Mouse (Mus musculus) lung, embryonic 14.5 days (tissue): Measurements from ENCODE around the gene B4galnt3. TPM values are rescaled to one million over a fixed set of nuclear protein-coding genes. Genes with fewer than 3 reads are reported as not detected.

Experiments
- ATAC-seq: fragments of 200-750 bp; cut with Nextera tagmentation; 2 replicates; pipeline ENCODE4 v1.8.0; 2017; ENCODE audit warnings: mild to moderate bottlenecking, moderate TSS enrichment, moderate library complexity; ENCODE audit not compliant: insufficient read depth
- DNase-seq: peaks from one replicate; pipeline ENCODE4 v3.0.0-alpha.2; 2015
- H3K27ac ChIP-seq: fragments of 300-500 bp; sonication (generic); 2 replicates; pipeline ENCODE4 v1.5.1; 2014; ENCODE audit warnings: low read depth, mild to moderate bottlenecking, moderate library complexity
- H3K27me3 ChIP-seq: fragments of 300-500 bp; sonication (generic); 2 replicates; pipeline ENCODE4 v1.6.1; 2014; ENCODE audit warnings: low read length, control low read depth; ENCODE audit not compliant: insufficient read depth
- H3K36me3 ChIP-seq: fragments of 300-500 bp; sonication (generic); 2 replicates; pipeline ENCODE4 v1.6.1; 2014; ENCODE audit warnings: control low read depth; ENCODE audit not compliant: insufficient read depth
- H3K4me1 ChIP-seq: fragments of 300-500 bp; sonication (generic); 2 replicates; pipeline ENCODE4 v1.6.1; 2014; ENCODE audit warnings: antibody characterized with exemption, control low read depth; ENCODE audit not compliant: insufficient read depth
- H3K4me2 ChIP-seq: fragments of 300-500 bp; sonication (generic); 2 replicates; pipeline ENCODE4 v1.6.1; 2014; ENCODE audit warnings: mild to moderate bottlenecking
- H3K4me3 ChIP-seq: fragments of 300-500 bp; sonication (generic); 2 replicates; pipeline ENCODE4 v1.5.1; 2014; ENCODE audit warnings: low read depth, low read length
- H3K9ac ChIP-seq: fragments of 300-500 bp; sonication (generic); 2 replicates; pipeline ENCODE4 v1.6.1; 2014
- H3K9me3 ChIP-seq: fragments of 300-500 bp; sonication (generic); 2 replicates; pipeline ENCODE4 v1.6.1; 2016; ENCODE audit warnings: low read depth, low read length, control low read depth
- CTCF ChIP-seq: IDR thresholded peaks from 2 replicates; pipeline ENCODE4 v1.5.1; 2016; ENCODE audit warnings: antibody characterized with exemption, low read depth
- WGBS: fragments of 180-500 bp; shearing (Covaris S2); extraction: QIAGEN DNeasy Blood & Tissue Kit; methylation state at CpG from one replicate; pipeline ENCODE4 v1.1.7; 2014; 5-methylcytosine and 5-hydroxymethylcytosine counted together
- polyA plus RNA-seq: library from polyadenylated mRNA; unstranded; fragments of >200 nt; fragmentation: Nextera tagmentation; extraction: Ambion mirVana; gene quantifications from 2 replicates; pipeline ENCODE4 v1.2.1, GENCODE M21; 2014

Gene B4galnt3
- polyA plus RNA-seq, 1 experiment from 2014 or later = 0.09 TPM

DNA sequence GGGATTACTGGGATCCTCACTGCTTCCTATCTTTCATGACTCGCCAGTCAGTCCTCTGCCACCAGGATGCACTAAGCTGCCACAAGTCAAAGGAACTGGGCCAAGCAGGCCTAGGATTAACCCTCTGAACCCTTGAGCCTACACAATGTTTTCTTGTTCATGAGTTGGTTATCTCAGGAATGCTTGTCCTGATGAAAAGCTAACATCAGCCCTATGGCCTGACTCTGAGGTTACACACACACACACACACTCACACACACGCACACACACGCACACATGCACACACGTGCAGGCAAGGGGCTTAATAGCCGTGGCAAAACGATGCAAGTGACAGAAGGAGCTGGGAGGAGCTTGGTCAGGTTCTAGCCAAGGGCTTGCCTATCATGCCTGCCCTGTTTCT is 69.0 kb downstream of the B4galnt3 start:
- no peak for TF ChIP-seq CTCF
- Histone ChIP-seq H3K4me1 (no peaks in the 10 kb centered on the region), H3K9me3 (no peaks in the 10 kb centered on the region), H3K36me3 (no peaks in the 10 kb centered on the region), H3K9ac (no peak overlapping the region), H3K27me3 (no peaks in the 10 kb centered on the region), H3K4me2 (no peak overlapping the region), H3K27ac (no peak overlapping the region), H3K4me3 (no peak overlapping the region)
- WGBS = 44% methylated on average over 6 of the region's 6 CpGs
- DNase-seq (no peak), ATAC-seq (no peak)

DNA sequence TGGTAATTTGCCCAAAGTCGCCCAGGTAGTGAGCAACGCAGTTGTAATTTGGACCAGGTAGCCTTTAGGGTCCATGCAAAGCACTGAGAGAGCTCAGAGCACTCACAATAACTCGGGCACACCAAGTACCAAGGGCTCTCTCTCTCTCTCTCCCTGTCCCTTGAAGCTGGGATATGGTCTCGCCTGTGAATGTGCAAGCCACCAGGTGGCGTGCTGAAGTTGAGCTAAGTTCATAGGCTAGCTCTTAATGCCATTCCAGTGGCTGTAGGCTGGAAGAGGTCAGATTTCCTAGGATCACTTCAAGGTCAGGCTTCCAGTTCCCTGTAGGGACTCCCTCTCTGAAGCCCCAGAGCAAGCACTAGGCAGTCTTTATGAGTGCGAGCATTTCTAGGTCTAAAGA is 71.7 kb downstream of the B4galnt3 start:
- 24% methylated on average over 6 of the region's 6 CpGs for WGBS
- Histone ChIP-seq H3K4me2 (no peak overlapping the region), H3K4me3 (no peak overlapping the region), H3K27me3 (no peaks in the 10 kb centered on the region), H3K9ac (no peak overlapping the region), H3K4me1 (no peaks in the 10 kb centered on the region), H3K9me3 (no peaks in the 10 kb centered on the region), H3K36me3 (no peaks in the 10 kb centered on the region), H3K27ac (no peak overlapping the region)
- TF ChIP-seq CTCF = peak; percentile 74
- peak; percentile 75 for DNase-seq
- ATAC-seq = no peak

DNA sequence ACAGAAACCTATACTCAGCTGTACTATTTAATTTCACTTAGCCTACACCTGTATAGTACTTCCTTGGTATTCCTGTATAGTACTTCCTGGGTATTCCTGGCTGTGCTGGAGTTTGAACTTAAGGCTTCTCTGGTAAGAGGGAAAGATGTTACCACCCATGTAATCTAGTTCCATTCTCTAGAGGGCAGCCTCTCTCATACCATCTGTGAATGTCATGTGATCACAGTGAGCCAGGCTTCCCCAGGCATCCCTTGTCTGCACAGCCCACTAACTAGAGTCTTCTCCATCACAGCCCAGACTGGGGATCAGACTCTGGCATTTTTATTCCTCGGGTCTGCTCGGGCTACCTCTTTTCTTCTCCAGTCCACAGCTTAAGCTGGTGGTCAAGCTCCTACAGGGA is 75.1 kb downstream of the B4galnt3 start:
- Histone ChIP-seq H3K9ac (no peak overlapping the region), H3K9me3 (no peaks in the 10 kb centered on the region), H3K36me3 (no peaks in the 10 kb centered on the region), H3K4me1 (no peaks in the 10 kb centered on the region), H3K27me3 (no peaks in the 10 kb centered on the region), H3K27ac (no peak overlapping the region), H3K4me2 (no peak overlapping the region), H3K4me3 (no peak overlapping the region)
- ATAC-seq (no peak), DNase-seq (no peak)
- TF ChIP-seq CTCF = no peak
- 87% methylated on average over 2 of the region's 2 CpGs for WGBS

DNA sequence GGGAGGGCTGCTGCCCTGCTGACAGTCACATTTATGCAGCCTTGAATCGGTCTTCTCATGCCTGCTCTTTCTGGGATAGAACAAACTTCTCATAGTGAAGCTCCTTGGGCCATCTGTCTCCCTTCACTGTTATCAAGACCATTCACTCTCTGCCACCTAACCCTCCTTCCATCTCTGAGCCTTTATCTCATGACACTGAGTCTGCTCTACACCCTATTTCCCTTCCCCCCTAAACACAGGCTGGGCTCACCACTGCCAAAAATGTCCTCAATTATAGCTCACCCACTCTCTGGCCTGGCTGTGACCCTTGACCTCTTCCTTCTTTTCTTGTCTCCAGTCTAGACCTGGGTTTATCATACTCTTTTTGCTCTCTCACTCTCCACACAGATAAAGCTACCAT is 77.7 kb downstream of the B4galnt3 start:
- H3K9ac ChIP-seq = no peak overlapping the region
- H3K4me1 ChIP-seq = no peaks in the 10 kb centered on the region
- no peaks in the 10 kb centered on the region for H3K36me3 ChIP-seq
- 61% methylated on average over 1 of the region's 1 CpGs for WGBS
- no peak overlapping the region for H3K4me3 ChIP-seq
- DNase-seq (no peak), ATAC-seq (0 out of 2 replicates have a peak, but pooled peaks have one; percentile 56)
- no peak overlapping the region for H3K27ac ChIP-seq
- H3K27me3 ChIP-seq = no peaks in the 10 kb centered on the region
- no peak for TF ChIP-seq CTCF
- no peak overlapping the region for H3K4me2 ChIP-seq
- H3K9me3 ChIP-seq = no peaks in the 10 kb centered on the region

DNA sequence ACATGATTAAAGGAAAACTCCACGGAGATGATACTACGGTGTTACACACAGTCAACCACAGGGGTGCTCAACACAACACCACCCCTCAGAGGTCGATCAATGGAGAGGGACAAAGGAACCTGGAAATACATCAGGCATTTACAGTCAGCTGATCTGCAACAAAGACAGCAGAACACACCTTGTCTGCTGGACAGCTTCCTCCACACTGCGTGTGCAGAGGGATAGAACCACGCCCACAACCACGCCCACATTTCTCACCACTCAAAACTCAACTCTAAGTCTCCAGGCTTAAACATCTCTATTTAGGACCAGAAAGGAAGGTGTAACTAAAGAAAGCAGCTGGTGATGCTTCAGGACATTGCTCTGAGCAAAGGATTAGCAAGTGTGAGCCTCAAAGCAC is 82.8 kb downstream of the B4galnt3 start:
- DNase-seq (no peak), ATAC-seq (no peak)
- TF ChIP-seq CTCF = no peak
- no peak overlapping the region for H3K9ac ChIP-seq
- H3K27ac ChIP-seq = no peak overlapping the region
- no peaks in the 10 kb centered on the region for H3K27me3 ChIP-seq
- no peaks in the 10 kb centered on the region for H3K9me3 ChIP-seq
- no peaks in the 10 kb centered on the region for H3K36me3 ChIP-seq
- no peaks in the 10 kb centered on the region for H3K4me1 ChIP-seq
- H3K4me2 ChIP-seq = no peak overlapping the region
- no peak overlapping the region for H3K4me3 ChIP-seq
- WGBS = 66% methylated on average over 6 of the region's 6 CpGs

DNA sequence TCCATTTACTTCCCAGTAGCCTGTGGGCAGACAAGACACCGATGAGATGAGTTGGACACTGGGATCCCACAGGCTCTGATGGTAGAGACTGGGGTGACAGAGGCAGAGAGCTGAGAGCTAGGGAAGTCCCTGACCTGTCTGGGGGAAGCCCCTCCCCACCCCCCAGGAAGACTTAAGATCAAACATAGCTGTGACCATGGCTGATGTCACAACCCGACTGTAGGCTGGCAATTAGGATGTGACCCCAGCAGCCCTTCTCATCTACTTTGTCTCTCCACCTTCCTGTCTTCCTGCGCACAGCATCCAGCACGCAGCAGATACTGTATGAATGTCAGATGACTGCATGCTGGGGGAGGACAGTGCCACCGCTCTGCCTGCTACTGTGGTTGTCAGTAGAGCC is 87.8 kb downstream of the B4galnt3 start:
- no peaks in the 10 kb centered on the region for H3K4me1 ChIP-seq
- H3K9me3 ChIP-seq = no peaks in the 10 kb centered on the region
- H3K9ac ChIP-seq = no peak overlapping the region
- no peak overlapping the region for H3K4me3 ChIP-seq
- H3K36me3 ChIP-seq = no peaks in the 10 kb centered on the region
- H3K27ac ChIP-seq = no peak overlapping the region
- no peak for TF ChIP-seq CTCF
- ATAC-seq (no peak), DNase-seq (no peak)
- WGBS = 80% methylated on average over 5 of the region's 5 CpGs
- no peak overlapping the region for H3K4me2 ChIP-seq
- no peaks in the 10 kb centered on the region for H3K27me3 ChIP-seq

DNA sequence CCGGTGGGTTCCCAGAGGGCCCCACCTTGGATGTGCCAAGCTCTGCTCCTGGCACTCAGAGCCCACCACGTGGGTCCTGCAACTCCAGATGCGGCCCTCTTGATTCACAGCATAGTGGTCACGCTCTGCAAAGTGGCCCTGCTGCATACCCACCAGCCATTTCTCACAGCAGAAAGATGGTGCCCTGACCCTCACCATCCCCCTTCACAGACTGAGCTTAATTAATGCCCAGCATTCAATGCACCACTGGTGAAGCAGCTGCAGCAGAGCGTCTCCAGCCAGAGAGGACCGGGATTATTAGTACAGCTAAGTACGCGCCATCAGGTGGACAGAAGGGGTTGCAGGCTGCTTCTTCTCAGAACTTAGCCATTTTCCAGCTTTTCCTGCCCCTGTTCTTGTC is 92.0 kb downstream of the B4galnt3 start:
- H3K4me2 ChIP-seq = no peak overlapping the region
- no peak overlapping the region for H3K27ac ChIP-seq
- ATAC-seq (no peak), DNase-seq (no peak)
- no peak for TF ChIP-seq CTCF
- no peaks in the 10 kb centered on the region for H3K4me1 ChIP-seq
- no peak overlapping the region for H3K4me3 ChIP-seq
- H3K9me3 ChIP-seq = no peaks in the 10 kb centered on the region
- no peaks in the 10 kb centered on the region for H3K27me3 ChIP-seq
- 80% methylated on average over 8 of the region's 8 CpGs for WGBS
- H3K9ac ChIP-seq = no peak overlapping the region
- no peaks in the 10 kb centered on the region for H3K36me3 ChIP-seq

DNA sequence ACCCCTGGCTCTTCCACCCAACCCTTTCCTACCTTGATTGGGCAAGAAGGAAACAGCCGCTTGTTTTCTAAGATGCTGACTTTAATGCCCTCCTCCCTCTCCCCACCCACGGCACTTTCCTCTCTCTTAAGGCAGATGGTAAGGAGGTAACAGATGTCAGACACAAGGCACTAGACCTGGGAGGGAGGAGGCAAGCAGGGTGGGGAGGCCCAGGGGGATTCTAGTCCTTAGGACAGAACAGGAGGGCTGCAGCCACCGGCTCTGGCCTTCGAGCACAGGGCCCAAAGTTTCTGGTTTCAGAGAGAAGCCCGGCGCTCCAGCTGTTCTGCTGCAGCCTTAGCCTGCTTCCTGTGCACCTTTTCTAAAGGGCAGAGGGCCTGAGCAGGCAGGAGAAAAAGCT is 92.4 kb downstream of the B4galnt3 start:
- H3K4me2 ChIP-seq = no peak overlapping the region
- ATAC-seq = no peak
- H3K4me1 ChIP-seq = no peaks in the 10 kb centered on the region
- no peak overlapping the region for H3K4me3 ChIP-seq
- no peak for TF ChIP-seq CTCF
- no peak overlapping the region for H3K27ac ChIP-seq
- no peak overlapping the region for H3K9ac ChIP-seq
- no peak for DNase-seq
- H3K9me3 ChIP-seq = no peaks in the 10 kb centered on the region
- 57% methylated on average over 6 of the region's 6 CpGs for WGBS
- H3K27me3 ChIP-seq = no peaks in the 10 kb centered on the region
- H3K36me3 ChIP-seq = no peaks in the 10 kb centered on the region
